Mouse (Mus musculus): ENCODE measurements around the gene Lbhd1. TPM values are rescaled to one million over a fixed set of nuclear protein-coding genes. Genes with fewer than 3 reads are reported as not detected.
A peak's percentile ranks its signal among the peaks of the same experiment; 100 is the strongest.
"Not testable (repeated sequence)": the region's sequence is repeated elsewhere in the genome, so short reads cannot be mapped to it uniquely, and the experiment has no call there.

Gene Lbhd1
- total RNA-seq, 2 experiments from 2014 or later, result 7.5 to 53.0 TPM

DNA sequence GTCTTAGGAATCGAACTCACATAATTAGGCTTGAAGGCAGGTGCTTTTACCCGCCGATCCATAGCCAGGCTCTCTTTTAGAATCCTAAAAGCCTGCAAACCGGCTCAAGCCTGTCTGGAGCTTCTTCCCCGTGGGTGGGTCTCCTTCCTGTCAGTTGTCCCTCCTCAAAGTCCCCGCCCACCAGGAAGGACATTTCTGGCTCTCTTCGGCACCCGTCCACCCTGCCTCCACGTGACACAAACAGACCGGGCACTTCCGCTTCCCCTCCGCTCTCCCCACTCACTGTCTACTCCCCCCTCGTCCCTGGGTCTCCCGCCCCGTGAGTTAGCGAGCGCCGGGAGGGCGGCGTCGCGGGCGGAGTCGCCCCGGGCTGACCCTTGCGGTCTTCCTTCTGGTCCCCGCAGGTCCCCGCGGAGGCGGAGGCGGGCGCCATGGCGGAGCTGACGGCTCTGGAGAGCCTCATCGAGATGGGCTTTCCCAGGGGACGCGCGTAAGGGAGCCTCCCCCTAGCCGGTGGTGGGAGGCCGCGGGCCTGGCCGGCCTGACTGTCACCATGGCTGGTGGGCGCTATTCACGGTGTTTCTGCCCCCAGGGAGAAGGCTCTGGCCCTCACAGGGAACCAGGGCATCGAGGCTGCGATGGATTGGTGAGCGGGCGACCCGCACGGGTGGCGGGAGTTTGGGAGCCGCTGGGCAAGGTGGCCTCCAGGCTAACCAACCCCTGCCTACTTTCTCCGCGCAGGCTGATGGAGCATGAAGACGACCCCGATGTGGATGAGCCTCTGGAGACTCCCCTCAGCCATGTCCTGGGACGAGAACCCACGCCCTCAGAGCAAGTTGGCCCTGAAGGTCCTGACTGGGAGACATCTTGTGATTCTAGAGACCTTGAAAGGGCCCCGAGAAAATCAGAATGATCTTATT lies 12.0 kb upstream of the Lbhd1 start, which contains the start of gene Ubxn1:
TSS of gene Ubxn1 (plus strand) at position 230 of the 920 bp plus-strand sequence.
- peak; percentile 99 for ATAC-seq (replicated peaks; ENCODE audit: poor library complexity)

DNA sequence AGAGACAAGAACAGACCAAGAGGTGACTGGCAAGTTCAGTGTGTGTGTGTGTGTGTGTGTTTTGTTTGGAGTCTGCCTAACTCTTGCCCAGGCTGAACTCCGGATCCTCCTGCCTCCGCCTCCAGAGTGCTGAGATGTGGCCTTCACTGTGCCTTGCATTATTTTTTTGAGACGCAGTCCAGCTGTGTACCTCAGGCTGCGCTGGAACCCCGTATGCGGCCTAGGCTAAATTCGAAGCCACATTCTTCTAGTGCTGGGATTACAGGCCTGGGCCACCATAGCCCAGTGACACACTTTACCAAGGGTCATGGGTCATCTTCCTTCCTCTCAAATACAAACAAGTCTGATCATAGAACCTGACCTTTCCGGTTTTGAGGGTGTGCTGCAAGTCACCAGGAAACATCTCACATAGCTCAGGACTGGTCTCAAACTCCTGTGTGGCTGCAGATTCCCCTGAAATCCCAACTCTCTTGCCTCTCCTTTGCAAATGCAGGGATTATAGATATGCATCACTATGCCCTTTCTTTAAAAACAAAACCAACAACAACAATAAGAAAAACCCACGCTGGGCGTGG lies 11.2 kb upstream of the Lbhd1 start:
- no peak for ATAC-seq (replicated peaks; ENCODE audit: poor library complexity)

- ATAC-seq (replicated peaks; ENCODE audit: poor library complexity), result no peak
Observed at GRCm38 (mm10) chr19:8875031-8875430, 8.5 kb upstream of the Lbhd1 start.

DNA sequence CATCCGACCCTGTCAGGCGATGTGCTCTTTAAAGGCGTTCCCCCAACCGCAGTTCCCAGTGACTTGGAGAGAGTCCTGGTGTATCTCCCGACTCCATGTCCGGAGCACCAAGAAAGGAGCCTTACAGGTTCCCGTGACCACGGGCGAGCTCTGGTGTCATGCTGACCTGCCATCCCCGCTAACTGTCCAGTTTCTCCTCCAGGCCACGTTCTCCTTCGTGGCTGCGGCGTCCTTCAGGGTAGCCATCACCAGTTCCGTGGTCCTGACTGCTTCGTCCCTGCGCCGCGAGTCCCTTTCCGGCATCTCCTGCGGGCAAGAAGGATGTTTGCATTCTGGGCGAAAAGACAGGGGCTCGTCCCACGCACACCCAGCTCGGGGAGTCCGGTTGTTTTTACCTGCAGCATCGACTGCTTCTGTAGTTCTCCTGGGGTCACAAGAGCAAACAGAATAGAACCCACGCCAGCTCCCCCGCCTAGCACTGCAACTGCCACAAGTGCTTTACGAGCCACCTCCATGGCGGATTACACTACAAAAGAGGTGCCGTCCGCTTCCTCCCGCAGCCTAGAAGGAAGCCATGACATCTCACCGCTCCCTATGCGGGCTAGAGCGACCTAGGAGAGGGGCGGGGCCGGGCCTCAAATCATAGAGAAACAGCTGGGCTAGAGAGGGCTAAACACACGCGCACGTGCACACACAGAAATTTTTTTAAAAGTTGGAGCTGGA lies 3.1 kb upstream of the Lbhd1 start, which contains the start of gene Uqcc3:
TSS of gene Uqcc3 (minus strand) at position 613 of the 723 bp plus-strand sequence.
- ATAC-seq (replicated peaks; ENCODE audit: poor library complexity), result peak; percentile 98

GRCm38 (mm10) chr19:8881034-8881392 lies 2.5 kb upstream of the Lbhd1 start:
- ATAC-seq (replicated peaks; ENCODE audit: poor library complexity), result peak; percentile 21

DNA sequence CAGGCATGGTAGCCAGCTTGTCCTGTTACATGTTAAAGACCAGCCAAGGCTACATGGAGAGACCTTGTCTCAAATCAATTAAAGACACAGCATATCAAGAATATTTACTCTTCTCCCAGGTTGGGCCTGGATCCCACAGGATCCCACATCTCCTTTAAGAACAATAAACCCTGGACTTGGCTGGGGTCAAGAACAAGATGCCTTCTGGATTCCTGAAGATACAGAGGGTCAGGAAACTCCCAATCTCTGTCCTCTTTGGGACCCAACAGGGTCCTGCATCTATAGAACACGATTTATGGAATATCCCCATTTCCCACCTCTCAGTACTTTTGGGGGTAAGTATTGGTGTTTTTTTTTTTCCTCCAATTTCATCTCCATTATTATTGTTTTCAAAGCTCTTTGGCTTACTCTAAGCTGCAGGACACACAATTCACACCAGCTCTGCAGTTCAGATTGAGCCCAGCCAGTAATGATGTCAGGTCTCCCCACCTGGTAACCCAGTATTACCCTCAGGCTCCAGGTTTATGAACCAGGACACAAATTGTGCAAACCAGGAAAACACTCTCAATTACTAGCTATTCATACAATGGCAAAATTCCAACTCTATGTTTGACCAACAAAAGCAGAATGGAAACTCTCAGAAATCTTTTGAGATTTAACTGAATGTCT lies 3.5 kb downstream of the Lbhd1 start:
- ATAC-seq (replicated peaks; ENCODE audit: poor library complexity), result no peak

DNA sequence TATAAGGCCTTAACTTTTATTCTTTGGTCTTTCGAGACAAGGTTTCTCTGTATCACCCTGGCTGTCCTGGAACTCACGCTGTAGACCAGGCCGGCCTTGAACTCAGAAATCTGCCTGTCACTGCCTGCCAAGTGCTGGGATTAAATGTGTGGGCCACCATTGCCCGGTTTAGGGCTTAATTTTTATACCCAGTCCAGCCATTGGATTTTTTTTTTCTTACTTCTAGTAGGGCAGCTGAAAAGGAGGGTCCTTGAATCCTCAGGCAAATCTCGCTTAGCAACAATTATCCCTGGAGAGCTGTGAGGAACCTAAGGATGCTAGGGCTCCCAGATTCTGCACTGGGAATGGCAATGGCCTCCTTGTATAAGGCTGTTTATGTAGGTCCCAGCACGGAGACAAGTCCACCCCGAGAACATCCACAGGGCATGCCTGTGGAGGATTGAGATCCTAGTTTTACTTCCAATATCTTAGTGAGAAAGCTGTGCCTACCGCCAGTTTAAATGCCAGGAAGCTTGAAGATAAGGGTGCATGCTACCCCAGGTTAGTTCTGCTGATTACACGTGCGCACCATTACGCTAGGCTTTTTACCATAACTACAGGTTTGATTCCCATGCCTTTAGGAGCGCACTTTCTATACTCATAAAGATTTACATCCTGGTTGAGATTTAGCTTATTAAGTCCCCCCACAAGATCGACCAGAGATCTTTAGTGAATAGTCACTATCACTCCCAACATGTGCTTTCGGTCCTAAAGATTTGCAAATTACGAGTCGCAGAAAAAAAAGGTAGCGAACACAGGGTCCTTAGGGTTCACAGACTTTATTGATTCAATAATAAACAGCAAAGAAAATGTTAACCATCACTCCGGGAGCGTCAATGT lies 4.3 kb downstream of the Lbhd1 start:
- ATAC-seq (replicated peaks; ENCODE audit: poor library complexity), result 0 out of 2 replicates have a peak, but pooled peaks have one; percentile 9

GRCm38 (mm10) chr19:8888511-8889385 lies 5.2 kb downstream of the Lbhd1 start, which contains the start of the genes 1810009A15Rik and Gm49416:
1810009A15Rik (plus strand) TSS chr19:8888853.
Gm49416 (plus strand) TSS chr19:8888926.
- ATAC-seq (replicated peaks; ENCODE audit: poor library complexity), result peak; percentile 87

GRCm38 (mm10) chr19:8892829-8893766 lies 9.6 kb downstream of the Lbhd1 start, which contains the start of gene Ints5:
Ints5 (plus strand) TSS chr19:8893005.
- ATAC-seq (replicated peaks; ENCODE audit: poor library complexity), result peak; percentile 66

- no peak for ATAC-seq (replicated peaks; ENCODE audit: poor library complexity)
Observed at GRCm38 (mm10) chr19:8895397-8895960, 11.9 kb downstream of the Lbhd1 start.

GRCm38 (mm10) chr19:8896231-8896630 lies 12.7 kb downstream of the Lbhd1 start:
- not testable (repeated sequence) for ATAC-seq (replicated peaks; ENCODE audit: poor library complexity)

- ATAC-seq (replicated peaks; ENCODE audit: poor library complexity), result not testable (repeated sequence)
Observed at GRCm38 (mm10) chr19:8897211-8897864, 13.8 kb downstream of the Lbhd1 start.

DNA sequence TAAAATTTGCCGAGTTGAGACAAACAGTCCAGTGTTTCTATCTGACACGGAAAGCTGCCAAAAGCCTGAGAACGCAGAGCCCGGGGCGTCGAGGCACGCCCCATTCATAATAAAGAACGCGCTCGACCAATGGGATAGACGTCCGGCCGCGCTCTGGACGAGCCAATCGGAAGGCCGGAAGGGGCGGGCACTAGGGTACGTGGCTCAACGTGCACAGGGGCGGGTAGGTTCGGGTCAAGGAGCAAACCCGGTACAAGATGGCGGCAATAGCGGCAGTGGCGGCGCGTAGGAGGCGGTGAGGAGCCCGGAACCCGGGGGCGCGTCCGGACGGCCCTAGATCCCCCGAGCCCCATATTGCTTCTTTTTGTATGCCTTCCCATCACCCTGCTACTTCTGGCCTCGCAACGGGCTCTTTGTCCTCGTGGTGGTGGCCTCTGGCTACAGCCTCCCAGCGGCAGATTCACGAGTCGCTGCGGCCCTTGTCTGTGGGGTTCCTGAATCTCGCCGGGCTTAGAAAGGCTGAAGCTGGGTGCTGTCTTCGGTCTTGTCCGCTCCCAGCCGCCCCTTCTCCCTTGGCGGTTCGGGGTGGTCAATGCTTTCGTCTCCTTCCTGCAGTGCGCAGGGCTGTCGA lies 14.4 kb downstream of the Lbhd1 start, which contains the start of gene Ganab:
TSS of gene Ganab (plus strand) at position 207 of the 631 bp plus-strand sequence.
- peak; percentile 96 for ATAC-seq (replicated peaks; ENCODE audit: poor library complexity)

GRCm38 (mm10) chr19:8898576-8898975 lies 15.0 kb downstream of the Lbhd1 start:
- ATAC-seq (replicated peaks; ENCODE audit: poor library complexity), result peak; percentile 22; the same call in 1 of the 2 replicates

DNA sequence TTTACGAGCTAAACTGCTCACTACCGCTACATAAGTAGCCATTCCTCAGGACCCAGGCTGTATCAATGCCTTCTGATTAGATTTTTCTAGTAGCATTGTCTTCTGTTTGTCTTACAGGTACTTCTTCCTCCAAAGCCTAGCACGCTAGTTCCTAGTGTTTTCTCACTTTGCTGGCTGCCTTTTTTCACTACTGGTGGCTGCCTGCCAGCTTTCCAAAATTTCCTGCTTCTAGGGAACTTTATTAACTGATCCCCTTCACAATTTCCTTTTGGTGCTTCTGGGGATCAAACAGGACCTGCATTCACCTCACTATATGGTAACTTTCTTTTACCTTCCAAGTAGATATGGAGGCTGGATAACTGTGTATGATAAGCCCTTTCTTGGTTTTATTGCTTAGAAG lies 15.5 kb downstream of the Lbhd1 start:
- no peak for ATAC-seq (replicated peaks; ENCODE audit: poor library complexity)

DNA sequence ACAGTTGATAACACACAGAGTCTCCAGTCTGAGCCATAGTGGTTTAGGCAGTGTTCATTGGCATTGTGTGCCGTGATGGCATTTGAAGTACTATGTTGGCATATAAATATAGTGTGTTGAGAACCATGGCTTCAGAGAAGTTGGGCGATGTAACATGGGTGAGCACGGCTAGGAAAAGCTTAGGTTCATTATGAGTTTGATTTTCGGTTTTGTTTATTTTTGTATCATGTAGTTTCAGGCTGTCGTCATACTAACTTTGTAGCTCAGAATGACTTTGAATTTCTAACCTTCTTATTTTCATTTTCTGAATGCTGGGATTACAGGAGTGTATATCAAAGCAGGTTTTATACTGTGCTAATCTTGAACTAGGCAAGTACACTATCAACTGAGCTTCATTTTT lies 19.9 kb downstream of the Lbhd1 start:
- no peak for ATAC-seq (replicated peaks; ENCODE audit: poor library complexity)
